Mouse (Mus musculus) testis, postnatal 10 days (tissue): ENCODE data around the gene H2afx.
"Not testable (repeated sequence)": the region's sequence is repeated elsewhere in the genome, so short reads cannot be mapped to it uniquely, and the experiment has no call there.

Source experiments
- DNase-seq: peaks from one replicate; pipeline ENCODE4 v3.0.0; 2021; ENCODE audit warnings: low spot score

H2afx gene

DNA sequence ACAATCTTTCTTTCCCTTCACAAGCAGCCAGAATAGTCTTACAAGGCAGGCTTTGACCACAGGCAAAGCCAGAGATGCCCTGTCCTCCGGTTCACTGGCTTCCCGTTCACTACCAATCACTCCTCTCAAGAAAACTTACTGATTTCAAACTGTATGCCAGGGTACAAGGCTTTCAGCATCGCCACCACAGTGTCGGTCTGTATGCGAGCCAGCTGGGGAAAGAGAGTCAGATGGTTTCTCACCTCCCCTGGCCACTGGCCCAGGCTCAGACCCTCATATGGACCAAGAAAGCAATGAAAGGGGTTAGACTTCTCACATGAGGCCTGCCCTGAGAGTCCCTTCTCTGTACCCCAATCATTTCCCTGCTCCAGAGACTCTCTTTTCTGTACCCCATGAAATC, 7.0 kb downstream of the H2afx start:
- no peak for DNase-seq

DNA sequence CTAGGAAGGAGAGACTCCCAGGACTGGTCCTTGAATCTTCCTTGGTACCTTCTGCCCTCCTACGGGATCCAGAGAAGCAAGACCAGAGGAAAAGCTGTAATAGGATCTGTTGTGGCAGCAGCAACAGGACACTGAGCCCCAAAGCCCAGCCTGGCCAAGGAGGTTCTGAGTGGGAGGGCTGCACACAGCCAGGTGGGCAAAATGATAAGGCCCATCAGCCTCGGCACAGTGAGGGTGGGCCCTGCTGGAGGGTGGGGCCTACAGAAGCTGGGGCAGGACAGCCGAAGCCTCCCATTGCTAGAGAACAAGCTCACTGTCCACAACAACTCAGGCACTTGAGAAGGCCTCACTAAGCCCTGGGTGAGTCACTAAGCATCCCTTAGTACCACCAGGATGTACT, 7.7 kb downstream of the H2afx start:
- DNase-seq: no peak

DNA sequence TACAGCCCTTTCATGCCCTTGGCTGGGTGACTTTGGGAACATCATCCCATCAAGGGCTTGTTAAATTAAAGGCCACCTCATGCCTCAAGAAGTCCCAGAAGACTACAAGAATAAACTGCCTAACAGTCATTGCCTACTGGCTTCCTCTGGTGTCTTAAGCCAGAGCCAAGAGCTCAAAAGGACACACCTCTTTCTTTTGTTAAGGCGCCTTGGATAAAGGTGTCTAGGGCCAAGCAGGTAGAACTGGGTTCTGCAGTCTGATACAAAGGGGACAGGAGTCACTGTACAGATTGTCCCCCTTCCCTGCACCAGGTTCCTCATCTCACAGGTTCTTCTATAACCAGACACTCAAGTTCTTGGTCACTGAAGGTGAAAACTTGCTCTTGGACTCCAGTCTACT, 8.1 kb downstream of the H2afx start:
- DNase-seq: no peak

DNA sequence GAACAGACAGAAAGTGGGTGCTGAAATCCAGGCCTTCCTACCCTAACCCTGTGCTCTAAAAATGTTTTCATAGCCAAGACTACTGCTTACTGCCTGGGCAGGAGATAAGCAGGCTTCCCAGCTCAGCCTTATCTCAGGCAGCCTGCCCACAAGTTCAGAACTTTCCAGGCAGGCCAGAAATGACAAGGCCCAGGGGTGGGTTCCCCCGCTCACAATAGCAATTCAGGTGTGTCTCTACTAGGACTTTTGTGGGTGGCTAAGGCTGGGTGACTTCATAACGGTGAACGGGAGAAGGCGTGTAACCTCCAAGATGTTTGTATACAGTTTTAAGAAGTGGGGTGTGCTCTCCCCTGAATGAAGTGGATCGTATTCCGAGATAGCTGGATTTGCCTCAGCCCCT, 8.8 kb downstream of the H2afx start:
- no peak for DNase-seq

DNA sequence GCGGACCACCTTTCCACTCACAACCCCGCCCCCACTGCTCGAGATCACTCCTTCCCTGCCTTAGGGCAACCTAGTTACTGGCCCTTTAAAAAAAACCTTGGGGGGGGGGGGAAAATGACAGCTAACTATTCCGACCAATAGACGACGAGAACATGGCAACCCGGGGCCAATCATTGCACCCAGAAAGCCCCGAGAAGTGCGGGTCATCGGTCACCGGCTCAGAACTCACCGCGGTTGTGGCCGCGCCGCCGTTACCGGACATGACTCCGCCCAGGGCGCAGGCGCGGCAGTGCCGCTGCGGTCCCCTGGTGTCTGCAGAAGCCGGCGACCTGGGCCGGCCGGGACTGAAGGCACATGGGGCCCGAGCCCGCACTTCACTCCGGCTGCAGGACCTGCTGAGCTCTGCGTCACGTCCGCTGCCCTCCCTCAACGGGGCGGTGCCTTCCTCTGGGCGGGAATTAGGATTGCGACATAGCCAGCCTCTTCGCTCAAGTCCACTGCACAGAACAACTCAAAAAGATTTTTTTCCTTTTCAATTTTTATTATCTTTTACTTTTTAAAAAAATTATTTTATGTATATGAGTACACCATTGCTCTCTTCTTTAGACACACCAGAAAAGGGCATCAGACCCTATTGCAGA, 9.4 kb downstream of the H2afx start, which contains the start of gene Hmbs:
TSS of gene Hmbs (minus strand) at position 448 of the 641 bp plus-strand sequence.
- DNase-seq: peak; percentile 93

DNA sequence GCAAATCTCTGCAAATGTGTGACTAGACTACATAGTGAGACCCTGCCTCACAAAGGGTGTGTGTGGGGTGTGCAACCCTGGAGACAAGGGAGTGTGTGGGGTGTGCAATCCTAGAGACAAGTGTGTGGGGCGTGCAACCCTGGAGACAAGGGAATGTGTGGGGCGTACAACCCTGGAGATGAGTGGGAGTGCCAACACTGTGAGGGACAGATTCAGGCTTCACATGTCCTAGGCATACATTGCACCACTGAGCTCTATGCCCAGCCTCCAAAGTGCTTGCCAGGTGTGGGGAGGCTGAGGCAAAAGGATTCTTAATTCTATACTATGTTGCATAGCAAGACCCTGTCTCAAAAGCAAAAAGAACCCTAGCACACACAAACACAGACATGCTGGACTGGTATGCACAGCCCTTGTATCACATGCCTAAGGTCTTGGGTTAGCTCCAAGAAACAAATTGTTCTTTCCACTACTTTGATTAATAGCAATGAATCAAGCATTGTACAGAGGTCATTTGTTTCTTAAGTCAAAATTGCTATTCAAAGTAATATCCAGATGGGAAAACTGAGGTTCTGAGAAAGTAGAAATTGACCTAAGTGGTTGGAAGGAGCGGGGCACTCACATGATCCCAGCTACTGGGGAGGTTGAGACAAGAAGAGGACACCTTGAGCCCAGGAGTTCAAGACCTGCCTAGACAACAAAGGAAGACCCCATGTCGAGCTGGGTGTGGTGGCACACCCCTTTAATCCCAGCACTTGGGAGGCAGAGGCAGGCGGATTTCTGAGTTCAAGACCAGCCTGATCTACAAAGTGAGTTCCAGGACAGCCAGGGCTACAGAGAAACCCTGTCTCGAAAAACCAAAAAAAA, 11.3 kb downstream of the H2afx start:
- no peak for DNase-seq

DNA sequence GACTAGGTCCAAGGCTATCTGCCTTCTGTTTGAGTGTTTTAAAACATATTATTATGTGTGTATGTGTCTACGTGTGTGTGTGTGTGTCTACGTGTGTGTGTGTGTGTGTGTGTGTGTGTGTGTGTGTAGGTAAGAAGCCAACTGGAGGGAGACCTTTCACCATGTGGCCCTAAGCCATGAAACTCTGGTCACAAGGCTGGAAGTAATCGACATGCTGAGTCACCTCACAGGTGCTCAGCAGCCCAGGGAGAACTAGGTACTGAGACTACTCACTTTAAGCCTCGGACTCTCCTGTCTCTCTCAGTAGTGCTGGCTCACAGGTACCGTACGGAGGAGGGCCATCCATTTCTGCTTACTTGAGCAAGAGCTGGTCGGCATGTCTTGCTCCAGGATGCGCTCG, 12.7 kb downstream of the H2afx start:
- no peak for DNase-seq

DNA sequence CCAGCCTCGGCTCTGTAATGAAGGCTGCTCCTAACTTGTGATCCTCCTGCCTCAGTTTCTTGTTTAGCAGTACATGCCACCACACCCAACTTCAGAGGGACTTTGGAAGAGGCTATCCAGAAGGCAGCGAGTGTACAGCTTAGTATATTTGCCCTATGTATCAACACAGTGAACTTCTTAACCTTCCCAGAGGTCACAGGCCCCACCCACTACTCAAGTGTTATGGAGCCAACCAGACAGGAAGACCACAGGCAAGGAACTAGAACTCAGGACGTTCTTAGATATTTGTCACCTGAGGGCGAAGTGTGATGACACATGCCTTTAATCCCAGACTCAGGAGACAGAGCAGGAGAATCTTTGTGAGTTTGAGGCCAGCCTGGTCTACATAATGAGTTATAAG, 13.1 kb downstream of the H2afx start:
- DNase-seq: no peak

DNA sequence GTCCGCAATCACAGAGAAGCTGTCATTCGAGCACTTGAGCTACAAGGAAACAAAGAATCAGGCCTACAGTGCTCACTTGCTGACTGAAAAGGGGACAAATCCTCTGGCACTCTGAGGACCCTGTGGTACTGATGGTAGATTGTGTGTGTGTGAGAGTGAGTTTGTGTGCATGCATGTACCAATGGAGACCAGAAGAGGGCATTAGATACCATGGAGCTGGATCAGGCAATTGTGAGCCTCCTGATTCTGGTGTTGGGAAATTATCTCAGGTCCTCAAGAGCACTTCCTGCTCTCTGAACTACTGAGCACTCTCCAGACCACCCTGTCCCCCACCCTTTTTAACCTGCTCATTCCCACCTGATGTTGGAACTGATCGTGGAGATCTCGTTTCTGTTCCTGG, 14.1 kb downstream of the H2afx start:
- DNase-seq: no peak

DNA sequence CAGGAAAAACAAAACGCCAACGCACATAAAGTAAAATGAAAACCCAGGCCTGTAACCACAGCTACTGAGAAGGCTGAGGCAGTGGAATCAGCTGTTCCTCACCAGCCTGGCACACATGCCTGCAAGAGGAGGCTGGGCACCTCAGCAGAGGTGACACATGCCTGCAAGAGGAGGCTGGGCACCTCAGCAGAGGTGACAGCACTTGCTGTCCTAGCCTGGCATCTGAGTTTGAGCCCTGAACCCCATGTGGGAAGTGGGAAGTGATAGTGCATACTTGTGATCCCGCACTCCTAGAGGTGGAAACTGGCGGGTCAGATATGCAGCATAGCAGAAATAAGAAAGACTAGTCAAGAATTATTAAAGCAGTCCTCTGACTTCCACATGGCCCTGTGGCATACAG, 16.9 kb downstream of the H2afx start:
- no peak for DNase-seq

DNA sequence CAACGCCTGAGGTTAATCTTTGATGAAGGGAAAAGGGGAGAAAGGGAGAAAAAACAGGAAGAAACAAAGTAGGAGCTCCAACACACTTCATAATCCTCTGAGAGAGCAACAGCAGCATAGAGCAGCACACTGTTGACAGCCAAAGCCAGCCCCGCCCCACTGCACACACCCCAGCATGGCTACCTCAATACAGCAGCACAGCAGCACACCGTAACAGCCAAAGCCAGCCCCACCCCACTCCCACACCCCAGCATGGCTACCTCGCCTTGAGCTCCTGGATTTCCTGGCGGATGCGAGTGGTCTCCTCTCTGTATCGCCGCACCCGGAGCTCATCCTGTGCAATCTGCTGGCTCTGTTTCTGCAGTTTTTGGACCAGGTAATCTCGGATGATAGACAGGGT, 17.8 kb downstream of the H2afx start:
- DNase-seq: no peak

DNA sequence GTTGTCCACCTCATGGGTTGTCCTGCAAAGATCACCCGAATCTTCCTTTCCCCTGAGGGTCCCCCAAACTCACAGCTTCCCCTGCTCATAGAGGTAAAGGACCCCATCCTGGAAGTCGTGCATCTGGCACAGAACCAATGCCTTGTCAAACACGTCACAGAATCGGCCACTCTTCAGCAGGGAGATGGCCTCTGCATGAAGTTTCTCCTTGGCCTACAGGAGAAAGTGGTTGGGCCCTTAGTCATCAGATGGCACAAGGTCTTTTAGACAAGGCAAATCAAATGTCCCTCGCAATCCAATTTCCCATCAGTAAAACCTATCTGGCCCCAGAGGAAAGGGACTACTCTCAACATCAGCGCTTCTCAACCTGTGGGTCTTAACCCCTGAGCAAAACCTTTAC, 18.6 kb downstream of the H2afx start:
- no peak for DNase-seq

DNA sequence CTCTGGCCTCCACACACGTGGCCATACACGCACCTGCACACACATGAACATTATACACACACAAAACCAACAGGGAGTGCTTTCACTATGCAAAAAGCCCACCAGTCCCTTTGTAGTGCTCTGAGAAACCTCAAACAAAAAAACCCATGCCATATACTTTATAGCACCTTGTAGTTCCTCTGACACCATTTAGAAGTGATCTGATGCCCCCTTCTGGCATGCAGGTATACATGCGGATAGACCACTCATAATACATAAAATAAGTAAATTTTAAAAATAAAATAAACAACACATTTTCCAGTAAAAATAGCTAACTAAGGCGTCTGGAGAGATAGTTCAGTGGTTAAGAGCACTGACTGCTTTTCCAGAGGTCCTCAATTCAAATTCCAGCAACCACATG, 22.7 kb downstream of the H2afx start:
- DNase-seq: no peak

DNA sequence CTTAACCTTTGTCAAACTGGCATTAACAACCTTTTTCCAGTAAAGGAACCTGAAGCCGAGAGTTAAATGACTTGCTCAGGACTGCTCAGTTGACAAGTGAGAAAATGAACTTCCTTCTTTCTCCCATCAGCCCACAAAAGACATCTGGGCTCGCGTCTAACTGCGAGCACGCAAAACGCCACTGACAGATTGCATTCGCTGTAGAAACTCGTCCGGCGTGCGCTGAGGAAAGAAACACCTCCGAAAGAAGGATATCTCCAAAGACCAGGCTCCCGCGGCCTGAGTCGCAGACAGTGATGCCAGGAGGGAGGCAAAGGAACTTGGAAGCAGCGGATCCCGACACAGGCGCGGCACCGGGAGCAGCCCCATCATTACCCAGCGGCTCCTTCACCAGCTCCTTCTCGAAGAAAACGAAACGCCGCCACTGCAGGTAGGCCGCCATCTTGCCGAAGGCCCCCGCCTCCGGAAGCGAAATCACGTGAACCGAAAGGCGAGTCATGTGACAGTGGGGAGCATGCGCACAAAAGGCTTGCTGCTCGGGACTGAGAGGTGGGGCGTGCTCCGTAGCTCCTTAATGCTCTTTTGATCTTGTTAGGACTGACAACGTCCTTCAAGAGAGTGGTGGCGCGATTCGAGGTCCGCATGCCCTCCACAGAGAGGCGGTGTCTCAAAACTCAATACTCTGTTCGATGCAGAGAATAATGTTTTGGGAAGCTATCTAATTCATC, 26.9 kb downstream of the H2afx start, which contains the start of gene Vps11:
TSS of gene Vps11 (minus strand) at position 481 of the 728 bp plus-strand sequence.
- peak; percentile 97 for DNase-seq

DNA sequence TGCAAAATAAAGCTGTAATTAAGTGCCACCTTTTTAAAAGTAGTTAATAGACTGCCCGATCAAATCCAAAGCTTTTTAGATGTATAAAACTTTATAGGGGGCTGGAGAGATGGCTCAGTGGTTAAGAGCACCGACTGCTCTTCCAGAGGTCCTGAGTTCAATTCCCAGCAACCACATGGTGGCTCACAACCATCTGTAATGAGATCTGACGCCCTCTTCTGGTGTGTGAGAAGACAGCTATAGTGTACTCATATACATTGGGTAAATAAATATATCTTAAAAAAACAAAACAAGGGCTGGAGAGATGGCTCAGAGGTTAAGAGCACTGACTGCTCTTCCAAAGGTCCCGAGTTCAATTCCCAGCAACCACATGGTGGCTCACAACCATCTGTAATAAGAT, 27.4 kb downstream of the H2afx start:
- DNase-seq: not testable (repeated sequence)

DNA sequence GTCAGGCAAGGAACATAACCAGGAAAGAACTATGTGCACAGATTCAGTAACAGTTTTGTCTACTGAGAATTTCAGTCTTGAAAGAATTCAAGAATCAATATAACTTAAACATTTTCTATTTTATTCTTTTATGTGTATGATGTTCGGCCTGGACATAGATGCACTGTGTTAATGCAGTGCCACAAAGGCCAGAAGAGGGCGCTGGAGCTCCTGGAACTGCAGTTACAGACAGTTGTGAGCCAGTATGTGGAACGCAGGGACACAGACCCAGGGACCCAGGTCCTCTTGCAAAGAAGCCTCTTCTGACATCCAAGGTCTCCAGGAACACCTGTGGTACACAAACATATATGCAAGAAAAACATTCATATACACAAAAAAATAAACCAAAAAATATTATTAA, 30.0 kb downstream of the H2afx start:
- no peak for DNase-seq

DNA sequence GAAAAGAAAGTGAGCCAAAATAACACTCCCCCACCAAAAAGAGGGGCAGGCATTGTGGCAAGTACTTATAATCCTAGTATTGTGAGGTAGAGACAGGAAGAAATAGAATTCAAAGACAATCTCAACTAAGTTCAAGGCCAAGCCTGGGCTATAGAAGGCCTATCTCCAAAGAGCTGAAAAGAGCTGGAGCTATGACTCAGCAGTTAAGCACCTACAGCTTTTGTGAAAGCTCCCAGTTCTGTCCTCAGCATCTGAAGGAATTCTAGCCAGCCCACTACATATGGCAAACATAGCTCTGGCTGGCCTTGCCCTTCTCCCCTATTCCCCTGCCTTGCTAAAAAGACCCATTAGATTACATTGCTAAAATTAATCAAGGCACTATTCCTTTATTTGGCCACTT, 38.9 kb downstream of the H2afx start:
- no peak for DNase-seq

DNA sequence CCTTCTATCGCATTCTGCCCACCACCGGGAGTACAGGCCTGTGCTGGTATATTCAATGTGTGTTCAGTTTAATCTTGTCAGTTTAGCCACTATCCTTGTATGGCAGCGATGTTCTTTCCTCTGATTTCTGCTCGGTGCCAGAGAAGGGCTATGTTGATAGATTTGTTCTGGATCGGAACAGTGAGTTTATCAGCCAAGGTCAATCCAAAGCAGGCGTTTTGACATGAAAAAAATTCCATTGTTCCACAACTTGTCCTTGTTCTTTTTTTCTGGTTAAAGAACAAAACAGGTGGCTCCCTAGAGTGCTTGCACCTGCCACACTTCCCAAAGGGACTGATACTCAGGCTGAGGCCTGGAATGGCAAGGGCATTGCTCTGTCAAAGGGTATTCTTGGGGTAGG, 41.6 kb downstream of the H2afx start:
- no peak for DNase-seq

DNA sequence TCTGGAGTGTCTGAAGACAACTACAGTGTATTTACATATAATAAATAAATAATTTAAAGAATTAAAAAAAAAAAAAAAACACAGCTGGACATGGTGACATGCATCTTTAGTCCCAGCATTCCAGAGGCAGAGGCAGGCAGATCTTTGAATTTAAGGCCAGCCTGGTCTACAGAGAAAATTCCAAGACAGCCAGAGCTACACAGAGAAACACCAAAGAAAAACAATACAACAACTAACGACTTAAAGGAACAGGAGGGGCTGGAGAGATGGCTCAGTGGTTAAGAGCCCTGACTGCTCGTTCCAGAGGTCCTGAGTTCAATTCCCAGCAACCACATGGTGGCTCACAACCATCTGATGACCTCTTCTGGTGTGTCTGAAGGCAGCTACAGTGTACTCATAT, 42.8 kb downstream of the H2afx start:
- DNase-seq: not testable (repeated sequence)

DNA sequence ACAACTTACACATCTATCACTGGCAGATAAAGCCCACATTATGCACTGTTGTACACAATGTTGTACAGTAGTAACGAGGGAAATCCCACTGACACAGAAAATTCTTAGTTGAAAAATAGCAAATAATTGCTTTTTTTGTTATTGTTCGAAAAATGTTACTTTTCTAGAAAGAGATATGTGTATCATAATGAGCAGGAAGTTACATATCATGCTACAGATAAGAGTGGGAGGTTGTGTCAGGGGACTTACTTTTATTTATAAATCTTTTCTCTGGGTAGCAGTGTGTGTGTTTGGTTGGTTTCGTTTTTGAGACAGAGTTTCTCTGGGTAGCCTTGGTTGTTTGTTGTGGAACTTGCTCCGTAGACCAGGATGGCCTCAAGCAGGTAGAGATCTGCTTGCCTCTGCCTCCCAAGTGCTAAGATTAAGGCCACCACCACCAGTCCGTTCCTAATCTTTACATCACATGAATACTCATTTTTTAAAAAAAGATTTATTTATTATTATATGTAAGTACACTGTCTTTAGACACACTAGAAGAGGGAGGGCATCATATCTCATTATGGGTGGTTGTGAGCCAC, 43.7 kb downstream of the H2afx start:
- DNase-seq: no peak

DNA sequence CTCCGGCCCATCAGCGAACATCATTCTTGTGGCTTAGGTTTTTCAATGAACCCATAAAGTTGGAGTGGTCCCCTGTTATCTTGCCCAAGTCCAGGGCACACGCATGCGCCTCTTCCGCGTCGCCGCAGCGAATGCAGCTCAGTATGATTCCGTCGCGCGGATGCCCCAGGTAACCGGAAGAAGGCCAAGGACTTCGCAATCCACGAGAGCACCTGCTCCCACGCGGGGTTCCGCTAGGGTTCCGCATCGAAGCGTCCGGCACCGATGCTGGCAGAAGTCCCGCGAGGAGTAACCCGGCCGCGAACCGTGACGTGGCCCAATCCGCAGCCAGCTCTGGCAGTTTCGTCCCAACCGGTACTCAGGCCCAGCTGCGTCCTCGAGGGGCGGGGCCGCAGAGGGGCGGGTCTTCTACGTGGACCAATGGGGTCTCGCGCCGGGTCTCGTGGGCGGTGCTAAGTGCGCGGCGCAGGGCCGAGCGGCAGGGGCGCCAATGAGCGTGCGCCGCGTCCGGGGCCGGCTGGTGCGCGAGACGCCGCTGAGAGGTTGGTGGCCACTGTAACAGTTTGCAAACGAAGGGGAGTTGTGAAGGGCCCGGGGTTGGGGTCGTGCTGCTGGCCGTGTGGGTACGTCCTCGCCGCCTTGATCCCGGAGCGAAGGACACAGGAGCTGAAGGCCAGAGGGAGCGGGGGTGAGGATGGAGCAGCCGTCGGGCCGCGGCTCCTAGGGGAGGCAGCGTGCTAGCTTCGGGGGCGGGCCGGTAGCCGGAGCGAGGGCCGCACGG, 44.8 kb downstream of the H2afx start, which contains the start of gene Hyou1:
TSS of gene Hyou1 (plus strand) at position 437 of the 781 bp plus-strand sequence.
- peak; percentile 100 for DNase-seq

DNA sequence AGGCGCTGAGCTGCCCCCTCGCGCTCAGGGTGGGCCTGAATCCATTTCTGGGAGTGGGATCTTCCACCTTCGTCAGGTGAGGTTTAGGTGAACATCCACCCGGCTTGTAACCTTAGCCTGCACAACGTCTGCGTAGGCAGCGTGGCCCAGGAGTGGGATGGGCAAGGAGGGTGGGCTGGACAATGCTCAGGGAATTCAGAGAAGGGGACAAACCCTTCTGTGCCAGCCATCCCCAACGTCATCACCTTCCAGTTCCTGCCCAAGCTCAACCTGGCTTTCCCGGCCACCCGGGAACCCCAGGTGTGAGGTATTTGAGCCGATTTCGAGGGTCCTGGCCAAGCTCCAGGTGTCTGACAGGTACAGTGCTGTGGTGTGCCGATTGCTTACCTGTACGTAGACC, 45.4 kb downstream of the H2afx start:
- peak; percentile 60 for DNase-seq
